Comparison of ENCODE assay signal across 27 mouse cellular contexts in the genomic region with DNA sequence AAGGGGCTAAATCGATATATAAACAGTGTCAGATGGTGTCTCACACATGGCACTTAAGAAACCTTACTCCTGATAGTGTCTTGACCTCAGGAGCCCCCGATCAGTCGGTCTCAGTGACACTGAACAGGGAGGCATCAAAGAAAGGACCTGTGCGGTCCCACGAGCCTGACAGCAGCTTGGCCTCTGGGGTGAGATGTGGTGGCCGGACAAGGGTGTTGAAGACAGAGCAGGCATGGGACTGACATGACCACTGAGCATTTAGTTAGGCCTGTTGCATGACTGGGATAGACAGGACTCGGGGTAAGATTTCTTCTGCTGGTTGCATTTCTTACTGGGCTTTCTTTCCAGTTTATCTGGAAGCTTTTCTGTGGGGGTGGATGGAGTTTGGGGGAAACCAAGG.
"Had no signal": no experiment of that assay in that cellular context is flagged by ENCODE, and none has a peak within 500 bp of the region (broad histone marks: within the 10 kb centered on the region; RNA-seq: fewer than 3 reads in every experiment).

No protein-coding gene starts in this region.

- H3K9me3 ChIP-seq: heart, embryonic 15.5 days; hindbrain, embryonic 12.5 days; intestine, embryonic 15.5 days; limb, embryonic 10.5 days; limb, embryonic 12.5 days; liver, embryonic 13.5 days; liver, embryonic 15.5 days had no signal

- H3K4me2 ChIP-seq: heart, embryonic 11.5 days; heart, embryonic 13.5 days; heart, embryonic 15.5 days; hindbrain, embryonic 12.5 days; hindbrain, embryonic 14.5 days; intestine, embryonic 15.5 days; limb, embryonic 12.5 days; liver, embryonic 11.5 days; liver, embryonic 13.5 days; liver, embryonic 15.5 days had no signal

- H3K36me3 ChIP-seq: heart, embryonic 13.5 days; heart, embryonic 15.5 days; hindbrain, embryonic 12.5 days; intestine, embryonic 15.5 days; limb, embryonic 10.5 days; limb, embryonic 12.5 days; liver, embryonic 13.5 days; liver, embryonic 15.5 days had no signal

- H3K9ac ChIP-seq: heart, embryonic 13.5 days; heart, embryonic 15.5 days; hindbrain, embryonic 12.5 days; hindbrain, embryonic 14.5 days; intestine, embryonic 15.5 days; limb, embryonic 12.5 days; liver, embryonic 13.5 days; liver, embryonic 15.5 days had no signal

- ATAC-seq: hindbrain, embryonic 16.5 days; inflammation-experienced regulatory T-cells, adult 6 months; intestine, embryonic 15.5 days; intestine, postnatal 0 days had no signal

- H3K4me3 ChIP-seq: gastrocnemius, adult 2 months; heart, embryonic 13.5 days; heart, embryonic 15.5 days; hindbrain, embryonic 12.5 days; intestine, embryonic 15.5 days; layer of hippocampus, adult 2 months; left cerebral cortex, adult 2 months; limb, embryonic 10.5 days; limb, embryonic 12.5 days; liver, embryonic 13.5 days; liver, embryonic 15.5 days had no signal

- H3K27ac ChIP-seq: gastrocnemius, adult 2 months; heart, embryonic 13.5 days; heart, embryonic 15.5 days; hindbrain, embryonic 12.5 days; hindbrain, embryonic 14.5 days; intestine, embryonic 15.5 days; layer of hippocampus, adult 2 months; left cerebral cortex, adult 2 months; limb, embryonic 10.5 days; limb, embryonic 12.5 days; liver, embryonic 13.5 days; liver, embryonic 15.5 days had no signal

- H3K27me3 ChIP-seq: heart, embryonic 13.5 days; heart, embryonic 15.5 days; hindbrain, embryonic 12.5 days; intestine, embryonic 15.5 days; limb, embryonic 12.5 days; liver, embryonic 13.5 days; liver, embryonic 15.5 days had no signal

- H3K4me1 ChIP-seq: heart, embryonic 13.5 days; heart, embryonic 15.5 days; hindbrain, embryonic 12.5 days; intestine, embryonic 15.5 days; limb, embryonic 12.5 days; liver, embryonic 13.5 days; liver, embryonic 15.5 days had no signal

- DNase-seq: gastrocnemius, adult 2 months; gastrocnemius, postnatal 10 days; gastrocnemius, postnatal 25 days; heart, postnatal 14 days; heart, postnatal 36 days; kidney, adult 18-20 months; kidney, adult 8-10 months; kidney, postnatal 10 days; kidney, postnatal 25 days; kidney, postnatal 4 days; liver; liver, embryonic 13.5 days had no signal
